ENCODE assay signal across 11 mouse cellular contexts in the genomic region with DNA sequence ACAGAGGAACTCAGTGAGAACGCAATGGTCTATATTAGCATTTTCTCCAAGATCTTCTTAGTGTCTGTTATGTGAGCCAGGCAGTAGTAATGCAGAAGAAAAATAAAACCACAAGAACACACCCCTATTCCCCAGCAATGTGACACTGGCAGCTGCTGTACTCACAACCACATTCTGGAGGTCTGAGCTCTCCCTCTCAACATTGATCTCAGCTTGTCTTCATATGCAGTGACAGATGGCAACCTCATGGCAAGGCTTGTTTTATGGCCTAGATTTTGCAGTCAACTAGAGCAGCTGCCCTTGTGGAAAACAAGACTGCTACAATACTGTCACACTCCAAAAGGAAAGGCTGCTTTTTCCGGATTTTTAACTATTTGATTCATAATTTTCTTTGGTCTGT.
DNase-seq lines count a peak whose midpoint lies in the region; ATAC-seq and TF ChIP-seq lines count a peak whose summit lies in the region.
"Had no signal": no experiment of that assay in that cellular context is flagged by ENCODE, and none has a peak within 500 bp of the region (broad histone marks: within the 10 kb centered on the region; RNA-seq: fewer than 3 reads in every experiment).

No protein-coding gene starts in this region.

- H3K4me2 ChIP-seq in embryonic facial prominence, embryonic 15.5 days (replicated peaks) = no peak overlapping the region
- no peak overlapping the region for H3K4me2 ChIP-seq in limb, embryonic 14.5 days (replicated peaks; ENCODE audit: low read depth, low read length, severe bottlenecking)
- H3K4me2 ChIP-seq in lung, postnatal 0 days (replicated peaks; ENCODE audit: low read depth, low read length) = no peak overlapping the region
- H3K4me2 ChIP-seq: lung, embryonic 15.5 days had no signal

- no peaks in the 10 kb centered on the region for H3K4me1 ChIP-seq in embryonic facial prominence, embryonic 15.5 days
- H3K4me1 ChIP-seq in limb, embryonic 14.5 days (ENCODE audit: control insufficient read depth, insufficient read depth, low read length) = no peaks in the 10 kb centered on the region
- H3K4me1 ChIP-seq in lung, postnatal 0 days (ENCODE audit: insufficient read depth, low read depth, low read length) = no peaks in the 10 kb centered on the region
- H3K4me1 ChIP-seq: lung, embryonic 15.5 days had no signal

- intact Hi-C loops in heart, postnatal 36 days (cut with DNase I) = no loop called here

- no peaks in the 10 kb centered on the region for H3K27me3 ChIP-seq in embryonic facial prominence, embryonic 15.5 days
- H3K27me3 ChIP-seq in limb, embryonic 14.5 days (ENCODE audit: control insufficient read depth, insufficient read depth, low read length) = no peaks in the 10 kb centered on the region
- no peaks in the 10 kb centered on the region for H3K27me3 ChIP-seq in lung, postnatal 0 days (replicated peaks; ENCODE audit: insufficient read depth, low read length)
- H3K27me3 ChIP-seq: lung, embryonic 15.5 days had no signal

- 54% methylated on average over 2 of the region's 2 CpGs for WGBS in embryonic facial prominence, embryonic 15.5 days
- 54% methylated on average over 2 of the region's 2 CpGs for WGBS in limb, embryonic 14.5 days
- WGBS in lung, postnatal 0 days = 85% methylated on average over 2 of the region's 2 CpGs

- H3K9me3 ChIP-seq in embryonic facial prominence, embryonic 15.5 days (replicated peaks) = no peaks in the 10 kb centered on the region
- no peaks in the 10 kb centered on the region for H3K9me3 ChIP-seq in limb, embryonic 14.5 days (ENCODE audit: control insufficient read depth, low read length)
- no peaks in the 10 kb centered on the region for H3K9me3 ChIP-seq in lung, postnatal 0 days (ENCODE audit: low read length)
- H3K9me3 ChIP-seq: lung, embryonic 15.5 days had no signal

- no peak for TF ChIP-seq CTCF in lung, postnatal 0 days (IDR thresholded peaks at IDR 0.05)

- no peak overlapping the region for H3K4me3 ChIP-seq in embryonic facial prominence, embryonic 15.5 days (replicated peaks)
- no peak overlapping the region for H3K4me3 ChIP-seq in limb, embryonic 14.5 days (replicated peaks; ENCODE audit: low read length)
- H3K4me3 ChIP-seq in lung, postnatal 0 days (ENCODE audit: low read depth, low read length) = no peak overlapping the region
- H3K4me3 ChIP-seq: lung, embryonic 15.5 days had no signal

- no peak overlapping the region for H3K9ac ChIP-seq in embryonic facial prominence, embryonic 15.5 days
- H3K9ac ChIP-seq in limb, embryonic 14.5 days (ENCODE audit: low read depth, low read length, severe bottlenecking) = no peak overlapping the region
- no peak overlapping the region for H3K9ac ChIP-seq in lung, postnatal 0 days (replicated peaks; ENCODE audit: low read depth)
- H3K9ac ChIP-seq: lung, embryonic 15.5 days had no signal

- ATAC-seq in cerebellum, adult (ENCODE audit: insufficient number of reproducible peaks, low FRiP score, low TSS enrichment) = peak; percentile 98
- peak; percentile 63; the same call in 1 of the 2 replicates for ATAC-seq in embryonic facial prominence, embryonic 15.5 days (ENCODE audit: insufficient number of reproducible peaks, low FRiP score, low TSS enrichment, low read depth)
- peak; percentile 84 for ATAC-seq in limb, embryonic 14.5 days (ENCODE audit: low FRiP score, low read depth)
- no peak for ATAC-seq in lung, postnatal 0 days

- no peak overlapping the region for H3K27ac ChIP-seq in embryonic facial prominence, embryonic 15.5 days (replicated peaks)
- H3K27ac ChIP-seq in limb, embryonic 14.5 days (replicated peaks; ENCODE audit: low read depth, low read length) = no peak overlapping the region
- H3K27ac ChIP-seq in lung, postnatal 0 days (ENCODE audit: low read length) = no peak overlapping the region
- H3K27ac ChIP-seq: lung, embryonic 15.5 days had no signal

- TF ChIP-seq EP300 in lung, postnatal 0 days (IDR thresholded peaks at IDR 0.05) = no peak

- no peak for TF ChIP-seq POLR2A in limb, embryonic 14.5 days (IDR thresholded peaks at IDR 0.05; ENCODE audit: borderline replicate concordance, extremely low read depth, insufficient read depth, insufficient read length)

- H3K36me3 ChIP-seq in embryonic facial prominence, embryonic 15.5 days = no peaks in the 10 kb centered on the region
- H3K36me3 ChIP-seq in limb, embryonic 14.5 days (ENCODE audit: control insufficient read depth, insufficient read depth, low read length) = no peaks in the 10 kb centered on the region
- H3K36me3 ChIP-seq in lung, postnatal 0 days (ENCODE audit: insufficient read depth, low read length) = no peaks in the 10 kb centered on the region
- H3K36me3 ChIP-seq: lung, embryonic 15.5 days had no signal

- DNase-seq in cerebellum, postnatal 4 days (ENCODE audit: low spot score in 2 of 2) = no peak
- DNase-seq in brain, adult 2 months (ENCODE audit: low read depth, low spot score) = peak; percentile 94
- DNase-seq in limb, embryonic 14.5 days (ENCODE audit: low spot score) = peak; percentile 25
- DNase-seq in heart, postnatal 36 days = no peak
- DNase-seq in lung, postnatal 0 days (ENCODE audit: low spot score) = no peak
- DNase-seq in c-Kit-positive CD71-positive TER-119-positive erythroid progenitor cells, embryonic 14.5 days (ENCODE audit: low spot score) = no peak
- DNase-seq: adrenal gland, postnatal 25 days; kidney, postnatal 10 days had no signal

Comparison
In these comparisons a context has a peak if more than half of its experiments do, and no peak if none do; other contexts are left out.
1. DNase-seq: peak in brain, adult 2 months (single experiment) and limb, embryonic 14.5 days (single experiment); none in cerebellum, postnatal 4 days (0 of 2), heart, postnatal 36 days (0 of 2), lung, postnatal 0 days (single experiment) and c-Kit-positive CD71-positive TER-119-positive erythroid progenitor cells, embryonic 14.5 days (single experiment).